Mouse (Mus musculus): ENCODE data around the gene Serpina9. TPM values are rescaled to one million over a fixed set of nuclear protein-coding genes. Genes with fewer than 3 reads are reported as not detected.

The Serpina9 gene
- polyA plus RNA-seq, 1 experiment = not detected

- WGBS = 84% methylated on average over 8 of the region's 8 CpGs
- DNase-seq (ENCODE audit: low read depth in 1 of 2, low spot score in 2 of 2) = no peak
- H3K4me3 ChIP-seq (ENCODE audit: extremely low read depth, insufficient read depth, insufficient read length) = no peak overlapping the region
- H3K27me3 ChIP-seq (ENCODE audit: control insufficient read depth, insufficient read depth, low read length) = no peaks in the 10 kb centered on the region
- no peak overlapping the region for H3K27ac ChIP-seq (ENCODE audit: insufficient read depth, low read length)
- H3K36me3 ChIP-seq (ENCODE audit: control insufficient read depth, insufficient read depth, low read length) = no peaks in the 10 kb centered on the region
- TF ChIP-seq CTCF (IDR thresholded peaks at IDR 0.05; ENCODE audit: extremely low read depth, insufficient read depth, insufficient read length, insufficient replicate concordance) (no peak), POLR2A (IDR thresholded peaks at IDR 0.05; ENCODE audit: low read depth, low read length) (no peak)
- H3K4me1 ChIP-seq (ENCODE audit: control insufficient read depth, insufficient read depth, insufficient read length) = no peaks in the 10 kb centered on the region
Observed at GRCm38 (mm10) chr12:104045713-104046112, 32.2 kb upstream of the Serpina9 start.

DNA sequence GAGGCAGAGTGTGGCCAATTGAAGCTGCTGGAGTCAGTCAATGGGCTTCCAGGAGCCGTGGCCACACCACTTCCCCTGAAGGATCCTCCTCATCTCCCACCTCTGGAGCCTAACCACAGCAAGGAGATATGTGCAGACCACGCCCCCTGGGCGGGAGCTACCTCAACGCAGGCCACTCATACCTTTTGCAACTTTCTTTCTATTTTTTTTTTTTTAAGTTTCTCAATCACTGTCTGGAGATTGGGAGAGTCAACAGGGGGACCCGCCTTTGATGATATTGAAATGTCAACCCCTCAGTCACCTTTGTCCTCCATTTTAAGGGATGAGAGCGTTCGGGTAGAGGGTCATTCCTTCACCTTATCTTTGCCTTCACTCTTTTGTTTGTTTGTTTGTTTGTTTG lies 30.8 kb upstream of the Serpina9 start, which contains the start of gene Serpina12:
TSS of gene Serpina12 (minus strand) at position 101 of the 400 bp plus-strand sequence.
- no peak for DNase-seq (ENCODE audit: low read depth in 1 of 2, low spot score in 2 of 2)
- WGBS = 79% methylated on average over 7 of the region's 7 CpGs
- no peaks in the 10 kb centered on the region for H3K27me3 ChIP-seq (ENCODE audit: control insufficient read depth, insufficient read depth, low read length)
- TF ChIP-seq CTCF (IDR thresholded peaks at IDR 0.05; ENCODE audit: extremely low read depth, insufficient read depth, insufficient read length, insufficient replicate concordance) = no peak
- TF ChIP-seq POLR2A (IDR thresholded peaks at IDR 0.05; ENCODE audit: low read depth, low read length) = no peak
- H3K27ac ChIP-seq (ENCODE audit: insufficient read depth, low read length) = no peak within 1 kb of the TSS
- no peaks in the 10 kb centered on the region for H3K36me3 ChIP-seq (ENCODE audit: control insufficient read depth, insufficient read depth, low read length)
- H3K4me3 ChIP-seq (ENCODE audit: extremely low read depth, insufficient read depth, insufficient read length) = no peak within 1 kb of the TSS
- no peaks in the 10 kb centered on the region for H3K4me1 ChIP-seq (ENCODE audit: control insufficient read depth, insufficient read depth, insufficient read length)

- H3K36me3 ChIP-seq (ENCODE audit: control insufficient read depth, insufficient read depth, low read length) = no peaks in the 10 kb centered on the region
- no peaks in the 10 kb centered on the region for H3K27me3 ChIP-seq (ENCODE audit: control insufficient read depth, insufficient read depth, low read length)
- DNase-seq (ENCODE audit: low read depth in 1 of 2, low spot score in 2 of 2) = no peak
- WGBS = 91% methylated on average over 2 of the region's 2 CpGs
- no peak for TF ChIP-seq CTCF (IDR thresholded peaks at IDR 0.05; ENCODE audit: extremely low read depth, insufficient read depth, insufficient read length, insufficient replicate concordance)
- TF ChIP-seq POLR2A (IDR thresholded peaks at IDR 0.05; ENCODE audit: low read depth, low read length) = no peak
- H3K27ac ChIP-seq (ENCODE audit: insufficient read depth, low read length) = no peak overlapping the region
- H3K4me3 ChIP-seq (ENCODE audit: extremely low read depth, insufficient read depth, insufficient read length) = no peak overlapping the region
- H3K4me1 ChIP-seq (ENCODE audit: control insufficient read depth, insufficient read depth, insufficient read length) = no peaks in the 10 kb centered on the region
Observed at GRCm38 (mm10) chr12:104042753-104043152, 29.2 kb upstream of the Serpina9 start.

- H3K4me1 ChIP-seq (ENCODE audit: control insufficient read depth, insufficient read depth, insufficient read length) = no peaks in the 10 kb centered on the region
- H3K27me3 ChIP-seq (ENCODE audit: control insufficient read depth, insufficient read depth, low read length) = no peaks in the 10 kb centered on the region
- no peak for TF ChIP-seq POLR2A (IDR thresholded peaks at IDR 0.05; ENCODE audit: low read depth, low read length)
- TF ChIP-seq CTCF (IDR thresholded peaks at IDR 0.05; ENCODE audit: extremely low read depth, insufficient read depth, insufficient read length, insufficient replicate concordance) = no peak
- no peaks in the 10 kb centered on the region for H3K36me3 ChIP-seq (ENCODE audit: control insufficient read depth, insufficient read depth, low read length)
- 82% methylated on average over 6 of the region's 6 CpGs for WGBS
- no peak for DNase-seq (ENCODE audit: low read depth in 1 of 2, low spot score in 2 of 2)
- no peak overlapping the region for H3K27ac ChIP-seq (ENCODE audit: insufficient read depth, low read length)
- H3K4me3 ChIP-seq (ENCODE audit: extremely low read depth, insufficient read depth, insufficient read length) = no peak overlapping the region
Observed at GRCm38 (mm10) chr12:104041401-104041800, 27.8 kb upstream of the Serpina9 start.

DNA sequence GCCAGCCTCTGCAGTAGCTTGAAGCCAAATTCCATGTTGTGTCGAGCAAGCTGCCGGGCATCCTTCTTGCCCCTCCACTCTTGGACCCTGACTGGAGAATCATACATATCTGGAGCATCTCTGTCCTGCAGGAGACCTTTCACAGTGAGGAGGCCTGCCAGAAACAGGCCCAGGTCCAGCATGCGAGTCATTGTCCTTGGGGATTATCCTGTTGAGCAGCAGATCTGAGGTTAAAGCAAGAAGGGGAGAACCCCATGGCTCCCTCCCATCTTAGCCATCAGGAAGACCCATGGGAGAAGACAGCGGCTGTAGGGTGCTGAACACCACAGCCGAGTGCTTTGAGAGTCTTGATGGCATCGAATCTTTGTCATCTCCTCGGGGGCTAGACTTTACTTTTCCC lies 24.6 kb upstream of the Serpina9 start:
- TF ChIP-seq CTCF (IDR thresholded peaks at IDR 0.05; ENCODE audit: extremely low read depth, insufficient read depth, insufficient read length, insufficient replicate concordance) (no peak), POLR2A (IDR thresholded peaks at IDR 0.05; ENCODE audit: low read depth, low read length) (no peak)
- no peak overlapping the region for H3K4me3 ChIP-seq (ENCODE audit: extremely low read depth, insufficient read depth, insufficient read length)
- no peaks in the 10 kb centered on the region for H3K36me3 ChIP-seq (ENCODE audit: control insufficient read depth, insufficient read depth, low read length)
- no peak overlapping the region for H3K27ac ChIP-seq (ENCODE audit: insufficient read depth, low read length)
- WGBS = 88% methylated on average over 7 of the region's 7 CpGs
- no peak for DNase-seq (ENCODE audit: low read depth in 1 of 2, low spot score in 2 of 2)
- no peaks in the 10 kb centered on the region for H3K4me1 ChIP-seq (ENCODE audit: control insufficient read depth, insufficient read depth, insufficient read length)
- no peaks in the 10 kb centered on the region for H3K27me3 ChIP-seq (ENCODE audit: control insufficient read depth, insufficient read depth, low read length)

DNA sequence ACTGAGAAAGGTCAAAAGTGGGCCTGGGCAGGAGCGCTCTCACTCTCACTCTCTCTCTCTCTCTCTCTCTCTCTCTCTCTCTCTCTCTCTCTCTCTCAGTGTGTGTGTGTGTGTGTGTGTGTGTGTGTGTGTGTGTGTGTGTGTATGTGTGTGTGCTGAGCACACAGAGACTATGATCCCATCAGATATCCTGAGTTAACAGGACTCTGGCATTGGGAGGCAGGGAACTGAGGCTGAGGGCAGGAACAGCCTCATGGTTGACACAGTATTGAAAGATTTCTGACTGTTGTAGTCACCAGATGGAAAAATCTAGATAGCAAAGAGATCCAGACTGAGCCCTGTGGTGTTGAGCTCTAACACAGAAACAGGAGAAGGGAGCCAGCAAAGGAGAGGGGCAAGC lies 20.2 kb upstream of the Serpina9 start:
- no peak for DNase-seq (ENCODE audit: low read depth in 1 of 2, low spot score in 2 of 2)
- TF ChIP-seq CTCF (IDR thresholded peaks at IDR 0.05; ENCODE audit: extremely low read depth, insufficient read depth, insufficient read length, insufficient replicate concordance) (no peak), POLR2A (IDR thresholded peaks at IDR 0.05; ENCODE audit: low read depth, low read length) (no peak)
- Histone ChIP-seq H3K27ac (ENCODE audit: insufficient read depth, low read length) (no peak overlapping the region), H3K4me3 (ENCODE audit: extremely low read depth, insufficient read depth, insufficient read length) (no peak overlapping the region), H3K36me3 (ENCODE audit: control insufficient read depth, insufficient read depth, low read length) (no peaks in the 10 kb centered on the region), H3K4me1 (ENCODE audit: control insufficient read depth, insufficient read depth, insufficient read length) (no peaks in the 10 kb centered on the region), H3K27me3 (ENCODE audit: control insufficient read depth, insufficient read depth, low read length) (no peaks in the 10 kb centered on the region)
- WGBS = 88% methylated on average over 1 of the region's 1 CpGs

DNA sequence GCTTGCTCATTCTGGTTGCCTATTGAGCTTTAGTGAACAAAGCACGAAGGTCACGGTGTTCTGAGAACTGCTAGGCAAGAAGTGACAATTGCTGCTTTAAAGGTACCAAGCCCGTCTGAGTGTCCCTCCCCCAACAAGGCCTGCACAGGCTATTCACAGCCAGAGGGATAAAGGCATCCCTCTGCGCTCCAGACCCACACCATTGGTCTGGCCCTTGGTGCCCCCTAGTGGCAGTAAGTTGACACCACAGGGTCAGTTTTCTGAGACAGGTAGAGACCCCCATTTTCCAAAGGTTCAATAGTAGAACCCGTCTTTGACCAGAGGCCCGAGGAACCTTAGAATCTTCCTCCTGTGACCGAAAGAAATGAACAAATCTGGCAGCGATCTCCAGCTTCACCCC lies 16.4 kb upstream of the Serpina9 start:
- no peaks in the 10 kb centered on the region for H3K4me1 ChIP-seq (ENCODE audit: control insufficient read depth, insufficient read depth, insufficient read length)
- WGBS = 48% methylated on average over 8 of the region's 8 CpGs
- H3K27me3 ChIP-seq (ENCODE audit: control insufficient read depth, insufficient read depth, low read length) = no peaks in the 10 kb centered on the region
- no peak overlapping the region for H3K4me3 ChIP-seq (ENCODE audit: extremely low read depth, insufficient read depth, insufficient read length)
- no peak for TF ChIP-seq POLR2A (IDR thresholded peaks at IDR 0.05; ENCODE audit: low read depth, low read length)
- TF ChIP-seq CTCF (IDR thresholded peaks at IDR 0.05; ENCODE audit: extremely low read depth, insufficient read depth, insufficient read length, insufficient replicate concordance) = no peak
- no peak for DNase-seq (ENCODE audit: low read depth in 1 of 2, low spot score in 2 of 2)
- no peaks in the 10 kb centered on the region for H3K36me3 ChIP-seq (ENCODE audit: control insufficient read depth, insufficient read depth, low read length)
- no peak overlapping the region for H3K27ac ChIP-seq (ENCODE audit: insufficient read depth, low read length)

Data from spleen, adult 2 months (tissue).